Mouse (Mus musculus) layer of hippocampus, postnatal 14 days (tissue): ENCODE data around the gene Oxct2b. TPM values are rescaled to one million over a fixed set of nuclear protein-coding genes. Genes with fewer than 3 reads are reported as not detected.
A peak's percentile ranks its signal among the peaks of the same experiment; 100 is the strongest.
"Not testable (repeated sequence)": the region's sequence is repeated elsewhere in the genome, so short reads cannot be mapped to it uniquely, and the experiment has no call there.

ENCODE experiments used
- DNase-seq, 2 experiments: peaks; one replicate each; pipeline ENCODE4 v3.0.0; 2021 to 2022; ENCODE audit warnings: low spot score in 2 of 2, mixed read lengths in 1 of 2
- total RNA-seq, 2 experiments: library from RNA; stranded (reverse); gene quantifications; 2 replicates each; pipeline ENCODE4 v1.2.3; 2021

Gene Oxct2b
- total RNA-seq, 2 experiments from 2014 or later: 0.30 to 0.38 TPM

GRCm38 (mm10) chr4:123112216-123112764, 3.8 kb upstream of the Oxct2b start:
- no peak for DNase-seq

- not testable (repeated sequence) for DNase-seq
These were observed 1.4 kb upstream of the Oxct2b start for GRCm38 (mm10) chr4:123114651-123115050.

- peak in 1 of 2 experiments; percentile 17 for DNase-seq
These were observed 574 bp downstream of the Oxct2b start for GRCm38 (mm10) chr4:123116640-123117039.

- DNase-seq: no peak
These were observed 5.2 kb downstream of the Oxct2b start for GRCm38 (mm10) chr4:123121286-123121685.

GRCm38 (mm10) chr4:123126626-123127025, 10.6 kb downstream of the Oxct2b start:
- DNase-seq: no peak

GRCm38 (mm10) chr4:123127051-123127450, 11.0 kb downstream of the Oxct2b start:
- DNase-seq: no peak

- DNase-seq: no peak
These were observed 21.5 kb downstream of the Oxct2b start for GRCm38 (mm10) chr4:123137551-123137950.

- DNase-seq: peak; percentile 74 to 79
These were observed 23.6 kb downstream of the Oxct2b start, which contains the start of gene Ppie for GRCm38 (mm10) chr4:123139513-123140154. Gene Ppie, minus strand, starts transcription at chr4:123139951.

GRCm38 (mm10) chr4:123147446-123148150, 31.5 kb downstream of the Oxct2b start:
- DNase-seq: peak in 1 of 2 experiments; percentile 36

GRCm38 (mm10) chr4:123152003-123152402, 35.9 kb downstream of the Oxct2b start:
- no peak for DNase-seq

- peak; percentile 41 to 63 for DNase-seq
These were observed 36.9 kb downstream of the Oxct2b start for GRCm38 (mm10) chr4:123152976-123153375.

- DNase-seq: peak; percentile 28 to 84
These were observed 38.9 kb downstream of the Oxct2b start for GRCm38 (mm10) chr4:123155004-123155403.

- no peak for DNase-seq
These were observed 39.4 kb downstream of the Oxct2b start for GRCm38 (mm10) chr4:123155427-123155826.

GRCm38 (mm10) chr4:123155840-123156239, 39.8 kb downstream of the Oxct2b start:
- DNase-seq: no peak

GRCm38 (mm10) chr4:123160571-123160970, 44.5 kb downstream of the Oxct2b start:
- DNase-seq: no peak

- DNase-seq: not testable (repeated sequence)
These were observed 45.2 kb downstream of the Oxct2b start for GRCm38 (mm10) chr4:123161251-123161650.

- DNase-seq: peak in 1 of 2 experiments; percentile 28
These were observed 46.3 kb downstream of the Oxct2b start for GRCm38 (mm10) chr4:123162305-123162917.

- DNase-seq: no peak
These were observed 48.1 kb downstream of the Oxct2b start for GRCm38 (mm10) chr4:123164157-123164556.
